Mouse (Mus musculus): Measurements from ENCODE around the gene Adgrv1.

The Adgrv1 gene

GRCm38 (mm10) chr13:81632720-81633415 lies at the start of gene Adgrv1:
Gene Adgrv1, minus strand, starts transcription at chr13:81633154.
- in situ Hi-C loops (cut with MboI, MseI), result no loop called here

- in situ Hi-C loops (cut with MboI, MseI), result no loop called here
These were observed 42.4 kb upstream of the Adgrv1 start for GRCm38 (mm10) chr13:81675333-81675732.

- in situ Hi-C loops (cut with MboI, MseI), result loop anchor here (25.0 kb wide), 1 partner anchor 805 kb away; no protein-coding TSS in a partner anchor
These were observed 34.8 kb upstream of the Adgrv1 start for GRCm38 (mm10) chr13:81667713-81668112.

GRCm38 (mm10) chr13:81664331-81664698 lies 31.4 kb upstream of the Adgrv1 start:
- in situ Hi-C loops (cut with MboI, MseI), result loop anchor here (25.0 kb wide), 1 partner anchor 802 kb away; no protein-coding TSS in a partner anchor

GRCm38 (mm10) chr13:81663566-81664330 lies 30.8 kb upstream of the Adgrv1 start:
- in situ Hi-C loops (cut with MboI, MseI), result loop anchor here (25.0 kb wide), 1 partner anchor 801 kb away; no protein-coding TSS in a partner anchor

- in situ Hi-C loops (cut with MboI, MseI), result loop anchor here (25.0 kb wide), 1 partner anchor 796 kb away; no protein-coding TSS in a partner anchor
These were observed 25.2 kb upstream of the Adgrv1 start for GRCm38 (mm10) chr13:81658053-81658752.

- in situ Hi-C loops (cut with MboI, MseI), result loop anchor here (25.0 kb wide), 1 partner anchor 795 kb away; no protein-coding TSS in a partner anchor
These were observed 24.5 kb upstream of the Adgrv1 start, which contains the start of gene Lysmd3 for GRCm38 (mm10) chr13:81657351-81658052. Gene Lysmd3, plus strand, starts transcription at chr13:81657663.

GRCm38 (mm10) chr13:81657008-81657350 lies 24.0 kb upstream of the Adgrv1 start:
- in situ Hi-C loops (cut with MboI, MseI), result loop anchor here (25.0 kb wide), 1 partner anchor 795 kb away; no protein-coding TSS in a partner anchor

GRCm38 (mm10) chr13:81656091-81656850 lies 23.3 kb upstream of the Adgrv1 start:
- in situ Hi-C loops (cut with MboI, MseI), result loop anchor here (25.0 kb wide), 1 partner anchor 794 kb away; no protein-coding TSS in a partner anchor

- in situ Hi-C loops (cut with MboI, MseI), result loop anchor here (25.0 kb wide), 1 partner anchor 788 kb away; no protein-coding TSS in a partner anchor
These were observed 17.4 kb upstream of the Adgrv1 start for GRCm38 (mm10) chr13:81650382-81650781.

- in situ Hi-C loops (cut with MboI, MseI), result no loop called here
These were observed 13.4 kb upstream of the Adgrv1 start for GRCm38 (mm10) chr13:81646348-81646747.

GRCm38 (mm10) chr13:81644047-81644565 lies 11.2 kb upstream of the Adgrv1 start:
- in situ Hi-C loops (cut with MboI, MseI), result no loop called here

- in situ Hi-C loops (cut with MboI, MseI), result no loop called here
These were observed 9.7 kb upstream of the Adgrv1 start for GRCm38 (mm10) chr13:81642491-81643149.

- in situ Hi-C loops (cut with MboI, MseI), result no loop called here
These were observed 8.5 kb upstream of the Adgrv1 start for GRCm38 (mm10) chr13:81641289-81642045.

- in situ Hi-C loops (cut with MboI, MseI), result no loop called here
These were observed 7.9 kb upstream of the Adgrv1 start for GRCm38 (mm10) chr13:81640881-81641280.

GRCm38 (mm10) chr13:81639624-81640023 lies 6.7 kb upstream of the Adgrv1 start:
- in situ Hi-C loops (cut with MboI, MseI), result loop anchor here (5.0 kb wide), 1 partner anchor 192 kb away; no protein-coding TSS in a partner anchor

GRCm38 (mm10) chr13:81630566-81630965 lies 2.4 kb downstream of the Adgrv1 start:
- in situ Hi-C loops (cut with MboI, MseI), result no loop called here

GRCm38 (mm10) chr13:81629395-81629794 lies 3.6 kb downstream of the Adgrv1 start:
- in situ Hi-C loops (cut with MboI, MseI), result no loop called here

Measured in T-helper 2 cell (primary cell).